Mouse (Mus musculus): Measurements from ENCODE around the gene Gm27179. TPM values are rescaled to one million over a fixed set of nuclear protein-coding genes. Genes with fewer than 3 reads are reported as not detected.
"Not testable (repeated sequence)": the region's sequence is repeated elsewhere in the genome, so short reads cannot be mapped to it uniquely, and the experiment has no call there.

Gene Gm27179
- polyA plus RNA-seq, 1 experiment from 2014 or later = not detected

DNA sequence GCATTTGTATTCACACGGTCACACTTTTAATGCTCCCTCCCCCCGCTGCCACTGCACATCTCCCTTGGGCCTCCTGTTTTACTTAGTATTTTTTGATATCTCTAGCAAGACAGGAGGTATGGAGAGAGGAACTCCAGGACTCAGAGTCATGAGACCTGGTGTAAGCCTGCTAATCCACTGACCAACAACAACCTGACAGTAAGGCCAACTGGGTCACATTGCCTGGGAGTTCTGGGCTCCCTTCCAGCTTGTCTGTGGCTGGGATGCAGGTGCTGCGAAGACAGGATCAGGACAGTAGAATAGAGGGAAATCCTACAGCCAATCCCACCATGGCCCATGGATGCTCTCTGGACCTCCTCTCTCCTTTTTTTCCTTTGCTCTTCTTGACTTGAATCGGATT, 47.9 kb downstream of the Gm27179 start:
- not testable (repeated sequence) for H3K9me3 ChIP-seq; H3K36me3 ChIP-seq (replicated peaks)

More for the DNA sequence above, 47.9 kb downstream of the Gm27179 start:
- not testable (repeated sequence) for H3K27ac ChIP-seq (replicated peaks); DNase-seq (ENCODE audit: low spot score); H3K4me3 ChIP-seq; H3K27me3 ChIP-seq (replicated peaks; ENCODE audit: low read depth, poor library complexity, severe bottlenecking); H3K4me1 ChIP-seq
- no CpG with 5 or more reads among the region's 4 CpGs for WGBS

Other genes starting within 250 kb of the Gm27179 start
- 0.09 TPM in 1 of 2 replicates, not detected in the other for gene Synb, start 218.2 kb downstream of the Gm27179 start, polyA plus RNA-seq (2016; fragmentation: Nextera tagmentation; extraction: Ambion mirVana)
- gene Gm16867, start 9.2 kb downstream of the Gm27179 start, polyA plus RNA-seq (2016; fragmentation: Nextera tagmentation; extraction: Ambion mirVana) = not detected in 2 replicates
- gene Entpd4b, start 42.9 kb upstream of the Gm27179 start, polyA plus RNA-seq (2016; fragmentation: Nextera tagmentation; extraction: Ambion mirVana) = 8.2 and 9.3 TPM in 2 replicates

Measured in embryonic facial prominence, embryonic 10.5 days (tissue).